Mouse (Mus musculus): ENCODE data around the gene Crhbp. TPM values are rescaled to one million over a fixed set of nuclear protein-coding genes. Genes with fewer than 3 reads are reported as not detected.

The Crhbp gene
- 0.05 and 0.08 TPM in 2 replicates for polyA plus RNA-seq (2015; fragmentation: Nextera tagmentation; extraction: Ambion mirVana)

GRCm38 (mm10) chr13:95444824-95445223, at the start of gene Crhbp:
Gene Crhbp (minus strand): TSS chr13:95444924.
- Histone ChIP-seq H3K27me3 (ENCODE audit: control insufficient read depth, insufficient read depth, low read length) (peaks cover 10% of the 10 kb centered on the region), H3K27ac (replicated peaks) (no peak within 1 kb of the TSS), H3K9ac (ENCODE audit: low read length) (no peak within 1 kb of the TSS), H3K9me3 (ENCODE audit: control insufficient read depth, low read length) (no peaks in the 10 kb centered on the region), H3K4me2 (replicated peaks; ENCODE audit: low read depth) (peak within 1 kb of the TSS; percentile 73), H3K36me3 (ENCODE audit: control insufficient read depth, insufficient read depth, low read length) (no peaks in the 10 kb centered on the region), H3K4me3 (ENCODE audit: low read depth, low read length) (peak within 1 kb of the TSS; percentile 42), H3K4me1 (replicated peaks; ENCODE audit: control insufficient read depth, insufficient read depth) (no peaks in the 10 kb centered on the region)
- ATAC-seq (ENCODE audit: low FRiP score, low TSS enrichment) (no peak), DNase-seq (ENCODE audit: low spot score) (no peak)
- 68% methylated on average over 11 of the region's 11 CpGs for WGBS
- TF ChIP-seq EP300 (optimal IDR thresholded peaks at IDR 0.05) (no peak), CTCF (IDR thresholded peaks at IDR 0.05; ENCODE audit: low read depth) (no peak)

- peak; percentile 48 for DNase-seq (ENCODE audit: low spot score)
- no peak overlapping the region for H3K9ac ChIP-seq (ENCODE audit: low read length)
- H3K27ac ChIP-seq (replicated peaks), result peak overlapping the region; percentile 73
- 42% methylated on average over 5 of the region's 5 CpGs for WGBS
- no peaks in the 10 kb centered on the region for H3K27me3 ChIP-seq (ENCODE audit: control insufficient read depth, insufficient read depth, low read length)
- H3K4me2 ChIP-seq (replicated peaks; ENCODE audit: low read depth), result no peak overlapping the region
- ATAC-seq (ENCODE audit: low FRiP score, low TSS enrichment), result peak; percentile 78
- H3K9me3 ChIP-seq (ENCODE audit: control insufficient read depth, low read length), result no peaks in the 10 kb centered on the region
- no peaks in the 10 kb centered on the region for H3K36me3 ChIP-seq (ENCODE audit: control insufficient read depth, insufficient read depth, low read length)
- H3K4me3 ChIP-seq (ENCODE audit: low read depth, low read length), result no peak overlapping the region
- no peak for TF ChIP-seq CTCF (IDR thresholded peaks at IDR 0.05; ENCODE audit: low read depth)
- TF ChIP-seq EP300 (optimal IDR thresholded peaks at IDR 0.05), result no peak
- 0 out of 2 replicates have a peak, but pooled peaks cover 5% of the 10 kb centered on the region for H3K4me1 ChIP-seq (replicated peaks; ENCODE audit: control insufficient read depth, insufficient read depth)
Observed at GRCm38 (mm10) chr13:95493296-95493695, 48.6 kb upstream of the Crhbp start.

- H3K27ac ChIP-seq (replicated peaks), result no peak overlapping the region
- no peaks in the 10 kb centered on the region for H3K27me3 ChIP-seq (ENCODE audit: control insufficient read depth, insufficient read depth, low read length)
Observed at GRCm38 (mm10) chr13:95491327-95491726, 46.6 kb upstream of the Crhbp start.

GRCm38 (mm10) chr13:95484664-95485063, 39.9 kb upstream of the Crhbp start:
- TF ChIP-seq EP300 (optimal IDR thresholded peaks at IDR 0.05), result no peak
- TF ChIP-seq CTCF (IDR thresholded peaks at IDR 0.05; ENCODE audit: low read depth), result no peak
- no peak for DNase-seq (ENCODE audit: low spot score)
- Histone ChIP-seq H3K9ac (ENCODE audit: low read length) (no peak overlapping the region), H3K36me3 (ENCODE audit: control insufficient read depth, insufficient read depth, low read length) (no peaks in the 10 kb centered on the region), H3K4me2 (replicated peaks; ENCODE audit: low read depth) (no peak overlapping the region), H3K4me3 (ENCODE audit: low read depth, low read length) (no peak overlapping the region), H3K27me3 (ENCODE audit: control insufficient read depth, insufficient read depth, low read length) (no peaks in the 10 kb centered on the region), H3K27ac (replicated peaks) (no peak overlapping the region), H3K4me1 (replicated peaks; ENCODE audit: control insufficient read depth, insufficient read depth) (no peaks in the 10 kb centered on the region), H3K9me3 (ENCODE audit: control insufficient read depth, low read length) (no peaks in the 10 kb centered on the region)
- 23% methylated on average over 5 of the region's 5 CpGs for WGBS
- no peak for ATAC-seq (ENCODE audit: low FRiP score, low TSS enrichment)

More at GRCm38 (mm10) chr13:95491327-95491726, 46.6 kb upstream of the Crhbp start:
- Histone ChIP-seq H3K36me3 (ENCODE audit: control insufficient read depth, insufficient read depth, low read length) (no peaks in the 10 kb centered on the region), H3K4me3 (ENCODE audit: low read depth, low read length) (no peak overlapping the region), H3K4me1 (replicated peaks; ENCODE audit: control insufficient read depth, insufficient read depth) (0 out of 2 replicates have a peak, but pooled peaks cover 5% of the 10 kb centered on the region), H3K9me3 (ENCODE audit: control insufficient read depth, low read length) (no peaks in the 10 kb centered on the region), H3K4me2 (replicated peaks; ENCODE audit: low read depth) (no peak overlapping the region), H3K9ac (ENCODE audit: low read length) (no peak overlapping the region)
- peak; percentile 74 for DNase-seq (ENCODE audit: low spot score)
- WGBS, result 54% methylated on average over 11 of the region's 11 CpGs
- peak; percentile 88 for ATAC-seq (ENCODE audit: low FRiP score, low TSS enrichment)
- TF ChIP-seq CTCF (IDR thresholded peaks at IDR 0.05; ENCODE audit: low read depth), result no peak
- no peak for TF ChIP-seq EP300 (optimal IDR thresholded peaks at IDR 0.05)

GRCm38 (mm10) chr13:95481428-95481827, 36.7 kb upstream of the Crhbp start:
- no peaks in the 10 kb centered on the region for H3K36me3 ChIP-seq (ENCODE audit: control insufficient read depth, insufficient read depth, low read length)
- WGBS, result 11% methylated on average over 4 of the region's 4 CpGs
- peak; percentile 90 for TF ChIP-seq CTCF (IDR thresholded peaks at IDR 0.05; ENCODE audit: low read depth)
- TF ChIP-seq EP300 (optimal IDR thresholded peaks at IDR 0.05), result no peak
- H3K9ac ChIP-seq (ENCODE audit: low read length), result no peak overlapping the region
- H3K4me1 ChIP-seq (replicated peaks; ENCODE audit: control insufficient read depth, insufficient read depth), result no peaks in the 10 kb centered on the region
- H3K9me3 ChIP-seq (ENCODE audit: control insufficient read depth, low read length), result no peaks in the 10 kb centered on the region
- H3K27ac ChIP-seq (replicated peaks), result no peak overlapping the region
- ATAC-seq (ENCODE audit: low FRiP score, low TSS enrichment) (peak; percentile 64; the same call in 1 of the 2 replicates), DNase-seq (ENCODE audit: low spot score) (peak; percentile 81)
- H3K27me3 ChIP-seq (ENCODE audit: control insufficient read depth, insufficient read depth, low read length), result no peaks in the 10 kb centered on the region
- H3K4me2 ChIP-seq (replicated peaks; ENCODE audit: low read depth), result no peak overlapping the region
- no peak overlapping the region for H3K4me3 ChIP-seq (ENCODE audit: low read depth, low read length)

GRCm38 (mm10) chr13:95478671-95479413, 34.1 kb upstream of the Crhbp start, which contains the start of gene S100z:
Gene S100z (minus strand): TSS chr13:95478721.
- Histone ChIP-seq H3K4me3 (ENCODE audit: low read depth, low read length) (no peak within 1 kb of the TSS), H3K27me3 (ENCODE audit: control insufficient read depth, insufficient read depth, low read length) (no peaks in the 10 kb centered on the region), H3K4me2 (replicated peaks; ENCODE audit: low read depth) (no peak within 1 kb of the TSS), H3K4me1 (replicated peaks; ENCODE audit: control insufficient read depth, insufficient read depth) (no peaks in the 10 kb centered on the region), H3K36me3 (ENCODE audit: control insufficient read depth, insufficient read depth, low read length) (no peaks in the 10 kb centered on the region), H3K27ac (replicated peaks) (no peak within 1 kb of the TSS), H3K9me3 (ENCODE audit: control insufficient read depth, low read length) (no peaks in the 10 kb centered on the region), H3K9ac (ENCODE audit: low read length) (no peak within 1 kb of the TSS)
- ATAC-seq (ENCODE audit: low FRiP score, low TSS enrichment), result no peak
- WGBS, result 89% methylated on average over 21 of the region's 21 CpGs
- DNase-seq (ENCODE audit: low spot score), result no peak
- no peak for TF ChIP-seq CTCF (IDR thresholded peaks at IDR 0.05; ENCODE audit: low read depth)
- TF ChIP-seq EP300 (optimal IDR thresholded peaks at IDR 0.05), result no peak
